In genomic region chr3:144617633-144618180, GRCm38 (mm10) we compare ENCODE assay signal across 8 mouse cellular contexts. TPM values are rescaled to one million over a fixed set of nuclear protein-coding genes. Genes with fewer than 3 reads are reported as not detected.
DNase-seq lines count a peak whose midpoint lies in the region; ATAC-seq and TF ChIP-seq lines count a peak whose summit lies in the region.

No protein-coding gene starts in this region.

- H3K4me3 ChIP-seq in gastrocnemius, adult 2 months: peak overlapping the region; percentile 52
- H3K4me3 ChIP-seq in spleen, adult 2 months (ENCODE audit: extremely low read depth, insufficient read depth, insufficient read length): no peak overlapping the region
- H3K4me3 ChIP-seq in intestine, embryonic 16.5 days (ENCODE audit: low read length): no peak overlapping the region
- H3K4me3 ChIP-seq in stomach, postnatal 0 days (ENCODE audit: low read depth, low read length): no peak overlapping the region
- H3K4me3 ChIP-seq in left cerebral cortex, adult 2 months: no peak overlapping the region

- WGBS in spleen, adult 2 months: 54% methylated on average over 10 of the region's 10 CpGs
- 73% methylated on average over 10 of the region's 10 CpGs for WGBS in intestine, embryonic 16.5 days
- 55% methylated on average over 10 of the region's 10 CpGs for WGBS in stomach, postnatal 0 days

- no peak for TF ChIP-seq POLR2A in spleen, adult 2 months (IDR thresholded peaks at IDR 0.05; ENCODE audit: low read depth, low read length)

- TF ChIP-seq EP300 in stomach, postnatal 0 days (optimal IDR thresholded peaks at IDR 0.05): no peak

- DNase-seq in gastrocnemius, adult 2 months: no peak
- DNase-seq in gastrocnemius, postnatal 25 days: no peak
- DNase-seq in spleen, adult 2 months (ENCODE audit: low read depth in 1 of 2, low spot score in 2 of 2): no peak
- DNase-seq in spleen, postnatal 36 days (ENCODE audit: low spot score in 2 of 2): no peak
- DNase-seq in stomach, postnatal 0 days (ENCODE audit: low spot score): no peak
- DNase-seq in left cerebral cortex, adult 2 months (ENCODE audit: extremely low spot score in 1 of 2, low spot score in 2 of 2): no peak
- no peak for DNase-seq in right cerebral cortex, postnatal 36 days (ENCODE audit: low spot score in 2 of 2)

- no peaks in the 10 kb centered on the region for H3K36me3 ChIP-seq in spleen, adult 2 months (ENCODE audit: control insufficient read depth, insufficient read depth, low read length)
- no peaks in the 10 kb centered on the region for H3K36me3 ChIP-seq in intestine, embryonic 16.5 days (ENCODE audit: control insufficient read depth, insufficient read depth, low read length)
- H3K36me3 ChIP-seq in stomach, postnatal 0 days (ENCODE audit: control insufficient read depth, insufficient read depth, low read length): no peaks in the 10 kb centered on the region

- no peak overlapping the region for H3K9ac ChIP-seq in intestine, embryonic 16.5 days (ENCODE audit: low read depth, low read length)
- no peak overlapping the region for H3K9ac ChIP-seq in stomach, postnatal 0 days (ENCODE audit: low read length)

- no peaks in the 10 kb centered on the region for H3K27me3 ChIP-seq in spleen, adult 2 months (ENCODE audit: control insufficient read depth, insufficient read depth, low read length)
- H3K27me3 ChIP-seq in intestine, embryonic 16.5 days (replicated peaks; ENCODE audit: control insufficient read depth, insufficient read depth, low read length): no peaks in the 10 kb centered on the region
- H3K27me3 ChIP-seq in stomach, postnatal 0 days (ENCODE audit: control insufficient read depth, insufficient read depth, low read length): no peaks in the 10 kb centered on the region

- H3K4me1 ChIP-seq in spleen, adult 2 months (ENCODE audit: control insufficient read depth, insufficient read depth, insufficient read length): no peaks in the 10 kb centered on the region
- H3K4me1 ChIP-seq in intestine, embryonic 16.5 days (ENCODE audit: control insufficient read depth, insufficient read depth, low read length): peaks cover 12% of the 10 kb centered on the region
- no peaks in the 10 kb centered on the region for H3K4me1 ChIP-seq in stomach, postnatal 0 days (replicated peaks; ENCODE audit: control insufficient read depth, insufficient read depth)

- H3K27ac ChIP-seq in gastrocnemius, adult 2 months: peak overlapping the region; percentile 83
- 0 out of 2 replicates have a peak overlapping the region, but pooled peaks have one; percentile 13 for H3K27ac ChIP-seq in spleen, adult 2 months (ENCODE audit: insufficient read depth, low read length)
- H3K27ac ChIP-seq in intestine, embryonic 16.5 days (ENCODE audit: low read length): peak overlapping the region; percentile 50
- H3K27ac ChIP-seq in stomach, postnatal 0 days (replicated peaks): peak overlapping the region; percentile 70; the same call in 1 of the 2 replicates
- no peak overlapping the region for H3K27ac ChIP-seq in left cerebral cortex, adult 2 months

- TF ChIP-seq CTCF in gastrocnemius, adult 2 months (IDR thresholded peaks at IDR 0.05): no peak
- TF ChIP-seq CTCF in spleen, adult 2 months (IDR thresholded peaks at IDR 0.05; ENCODE audit: extremely low read depth, insufficient read depth, insufficient read length, insufficient replicate concordance): no peak
- no peak for TF ChIP-seq CTCF in stomach, postnatal 0 days (IDR thresholded peaks at IDR 0.05; ENCODE audit: low read depth)
- no peak for TF ChIP-seq CTCF in left cerebral cortex, adult 2 months (IDR thresholded peaks at IDR 0.05)

- H3K4me2 ChIP-seq in intestine, embryonic 16.5 days (ENCODE audit: low read depth, low read length): 0 out of 2 replicates have a peak overlapping the region, but pooled peaks have one; percentile 7
- no peak overlapping the region for H3K4me2 ChIP-seq in stomach, postnatal 0 days (replicated peaks; ENCODE audit: low read depth)

- H3K9me3 ChIP-seq in intestine, embryonic 16.5 days (ENCODE audit: control insufficient read depth, low read length): no peaks in the 10 kb centered on the region; the same call in 1 of the 2 replicates
- no peaks in the 10 kb centered on the region for H3K9me3 ChIP-seq in stomach, postnatal 0 days (ENCODE audit: control insufficient read depth, low read length)

- 0 out of 2 replicates have a peak, but pooled peaks have one; percentile 21 for ATAC-seq in intestine, embryonic 16.5 days
- ATAC-seq in stomach, postnatal 0 days (ENCODE audit: low FRiP score, low TSS enrichment): no peak

- intact Hi-C loops in gastrocnemius, adult 2 months (cut with DNase I): loop anchor here (1.0 to 5.0 kb wide), 4 partner anchors 26 to 164 kb away; partner anchors contain the start of genes Hs2st1 and Selenof
- intact Hi-C loops in left cerebral cortex, adult 2 months (cut with DNase I): loop anchor here (1.0 to 2.0 kb wide), 3 partner anchors 47 to 164 kb away; partner anchors contain the start of genes Hs2st1 and Selenof

RNA-seq across cellular contexts. Expression of gene Selenof, which starts 47.6 kb away (rescaled TPM):
- total RNA-seq in gastrocnemius, adult 2 months (2021): 100 to 1,000 TPM; 115 to 122 TPM
- 100 to 1,000 TPM; 106 to 122 TPM for total RNA-seq in gastrocnemius, postnatal 25 days (2021)
- polyA plus RNA-seq in spleen, adult 2 months (2012; rRNA removed): 84.4 and 115 TPM in 2 replicates
- polyA plus RNA-seq in intestine, embryonic 16.5 days (2015; fragmentation: Nextera tagmentation; extraction: Ambion mirVana): 597 and 626 TPM in 2 replicates
- 546 and 560 TPM in 2 replicates for polyA plus RNA-seq in stomach, postnatal 0 days (2015; fragmentation: Nextera tagmentation; extraction: Ambion mirVana)
- total RNA-seq in left cerebral cortex, adult 2 months (2021): 100 to 1,000 TPM; 204 to 206 TPM

RNA-seq across cellular contexts. Expression of gene Hs2st1, which starts 47.7 kb away (rescaled TPM):
- total RNA-seq in gastrocnemius, adult 2 months (2021): 10 to 100 TPM; 12.8 to 14.8 TPM
- 10 to 100 TPM in 1 of 2 experiments, 1 to 10 TPM in 1; 9.5 to 11.5 TPM for total RNA-seq in gastrocnemius, postnatal 25 days (2021)
- polyA plus RNA-seq in spleen, adult 2 months (2012; rRNA removed): 1.5 and 2.0 TPM in 2 replicates
- 6.2 and 6.4 TPM in 2 replicates for polyA plus RNA-seq in intestine, embryonic 16.5 days (2015; fragmentation: Nextera tagmentation; extraction: Ambion mirVana)
- polyA plus RNA-seq in stomach, postnatal 0 days (2015; fragmentation: Nextera tagmentation; extraction: Ambion mirVana): 5.1 and 5.8 TPM in 2 replicates
- total RNA-seq in left cerebral cortex, adult 2 months (2021): 10 to 100 TPM; 47.2 to 50.7 TPM
